Mouse (Mus musculus) spleen, adult 2 months (tissue): Measurements from ENCODE around the gene Fxr2.

Experiments used
- CTCF ChIP-seq: fragments of 200-500 bp; IDR thresholded peaks from 2 replicates; pipeline ENCODE4 v1.5.1; 2011; ENCODE audit warnings: mild to moderate bottlenecking, inconsistent platforms; ENCODE audit not compliant: insufficient read depth, insufficient read length, insufficient replicate concordance; ENCODE audit errors: extremely low read depth
- POLR2A ChIP-seq: fragments of 200-500 bp; IDR thresholded peaks from 2 replicates; pipeline ENCODE4 v1.6.1; 2011; ENCODE audit warnings: low read depth, low read length, inconsistent platforms

GRCm38 (mm10) chr11:69609416-69609815 is 23.4 kb upstream of the Fxr2 start:
- no peak for TF ChIP-seq CTCF
- no peak for TF ChIP-seq POLR2A
